Mouse (Mus musculus) embryonic fibroblast, embryonic 13.5 days (primary cell): ENCODE results near the gene Scrn1. TPM values are rescaled to one million over a fixed set of nuclear protein-coding genes. Genes with fewer than 3 reads are reported as not detected.
A peak's percentile ranks its signal among the peaks of the same experiment; 100 is the strongest.

Experiments used
- H3K27ac ChIP-seq: 2 replicates; pipeline ENCODE4 v1.5.1; 2012; ENCODE audit warnings: low read length, control low read depth, inconsistent platforms; ENCODE audit not compliant: insufficient read depth
- H3K4me1 ChIP-seq: 2 replicates; pipeline ENCODE4 v1.6.1; 2011; ENCODE audit warnings: low read length; ENCODE audit not compliant: control insufficient read depth, insufficient read depth
- H3K4me3 ChIP-seq: 2 replicates; pipeline ENCODE4 v1.5.1; 2011; ENCODE audit warnings: mild to moderate bottlenecking, control low read depth, low read length; ENCODE audit not compliant: insufficient read depth
- CTCF ChIP-seq: IDR thresholded peaks from 2 replicates; pipeline ENCODE4 v1.5.1; 2011; ENCODE audit warnings: mild to moderate bottlenecking, control low read depth, low read length, moderate library complexity, borderline replicate concordance; ENCODE audit not compliant: insufficient read depth
- POLR2A ChIP-seq: IDR thresholded peaks from 2 replicates; pipeline ENCODE4 v1.6.1; 2011; ENCODE audit warnings: low read depth, mild to moderate bottlenecking, control low read depth, low read length, moderate library complexity
- polyA plus RNA-seq: library from polyadenylated mRNA; stranded (reverse); fragments of >200 nt; gene quantifications from 2 replicates; pipeline ENCODE4 v1.2.4, GENCODE M21; 2011; ENCODE audit warnings: low read depth; ENCODE audit not compliant: missing spikeins, insufficient read length

Gene Scrn1
- 13.1 and 19.9 TPM in 2 replicates for polyA plus RNA-seq

GRCm38 (mm10) chr6:54565665-54566545 is at the start of gene Scrn1:
TSS of gene Scrn1 (minus strand) at chr6:54566489.
- Histone ChIP-seq H3K27ac (no peak within 1 kb of the TSS), H3K4me1 (peaks cover 2% of the 10 kb centered on the region), H3K4me3 (peak within 1 kb of the TSS; percentile 49)
- TF ChIP-seq POLR2A (no peak), CTCF (no peak)

- H3K4me1 ChIP-seq = no peaks in the 10 kb centered on the region
- no peak for TF ChIP-seq POLR2A
- TF ChIP-seq CTCF = no peak
- no peak overlapping the region for H3K4me3 ChIP-seq
- H3K27ac ChIP-seq = no peak overlapping the region
These were observed 40.0 kb upstream of the Scrn1 start for GRCm38 (mm10) chr6:54606241-54606640.

DNA sequence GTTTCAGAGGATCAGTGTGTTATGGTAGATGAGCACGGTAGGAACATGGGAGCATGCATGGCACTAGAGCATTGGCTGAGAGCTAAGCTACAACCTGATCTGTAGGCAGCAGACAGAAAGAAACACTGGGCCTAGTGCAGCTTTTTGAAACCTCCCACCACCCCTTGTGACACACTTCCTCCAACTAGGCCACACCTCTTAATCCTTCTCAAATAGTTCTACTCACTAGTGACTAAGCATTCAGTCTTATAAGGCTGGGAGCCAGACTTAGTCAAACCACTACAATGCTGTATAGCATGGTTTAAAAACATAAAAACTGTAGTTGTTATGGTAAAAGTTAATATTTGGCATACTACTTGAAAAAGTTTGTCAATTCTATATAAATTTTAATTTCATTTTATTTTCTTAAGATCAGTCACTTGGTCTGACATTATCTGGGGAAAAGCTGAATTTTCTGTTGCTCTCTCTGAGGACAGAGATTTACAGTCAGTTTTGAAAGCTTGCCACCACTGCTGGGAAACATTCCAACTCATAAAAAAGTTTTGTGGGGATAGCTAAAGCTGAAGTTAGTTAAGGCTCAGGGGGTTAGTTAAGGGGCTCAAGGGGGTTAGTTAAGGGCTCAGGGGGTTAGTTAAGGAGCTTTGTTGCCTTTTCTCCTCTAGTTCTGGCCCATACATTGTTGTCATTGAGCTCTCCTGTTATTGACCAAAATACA is 37.9 kb upstream of the Scrn1 start:
- Histone ChIP-seq H3K27ac (no peak overlapping the region), H3K4me1 (no peaks in the 10 kb centered on the region), H3K4me3 (no peak overlapping the region)
- TF ChIP-seq POLR2A (no peak), CTCF (no peak)

DNA sequence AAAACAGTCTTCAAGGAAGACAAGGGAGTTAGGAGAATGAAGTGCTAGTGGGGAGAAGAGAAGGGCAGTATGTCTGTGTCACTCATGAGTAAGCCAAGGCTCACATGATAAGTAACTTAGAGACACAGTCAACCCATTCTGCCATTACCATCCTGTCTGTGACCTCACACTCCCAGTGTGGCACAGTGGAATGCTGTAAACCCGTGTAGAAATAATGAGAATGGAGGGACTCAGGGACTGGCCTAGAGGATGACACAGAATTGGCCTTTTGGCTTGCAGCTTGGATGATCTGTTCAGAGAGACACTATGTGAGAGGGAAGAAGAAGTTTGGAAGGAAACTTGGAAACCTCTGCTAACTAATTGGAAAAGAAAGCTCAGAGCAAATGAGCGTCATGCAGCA is 36.6 kb upstream of the Scrn1 start:
- Histone ChIP-seq H3K4me3 (no peak overlapping the region), H3K4me1 (no peaks in the 10 kb centered on the region)
- TF ChIP-seq CTCF (no peak), POLR2A (no peak)

DNA sequence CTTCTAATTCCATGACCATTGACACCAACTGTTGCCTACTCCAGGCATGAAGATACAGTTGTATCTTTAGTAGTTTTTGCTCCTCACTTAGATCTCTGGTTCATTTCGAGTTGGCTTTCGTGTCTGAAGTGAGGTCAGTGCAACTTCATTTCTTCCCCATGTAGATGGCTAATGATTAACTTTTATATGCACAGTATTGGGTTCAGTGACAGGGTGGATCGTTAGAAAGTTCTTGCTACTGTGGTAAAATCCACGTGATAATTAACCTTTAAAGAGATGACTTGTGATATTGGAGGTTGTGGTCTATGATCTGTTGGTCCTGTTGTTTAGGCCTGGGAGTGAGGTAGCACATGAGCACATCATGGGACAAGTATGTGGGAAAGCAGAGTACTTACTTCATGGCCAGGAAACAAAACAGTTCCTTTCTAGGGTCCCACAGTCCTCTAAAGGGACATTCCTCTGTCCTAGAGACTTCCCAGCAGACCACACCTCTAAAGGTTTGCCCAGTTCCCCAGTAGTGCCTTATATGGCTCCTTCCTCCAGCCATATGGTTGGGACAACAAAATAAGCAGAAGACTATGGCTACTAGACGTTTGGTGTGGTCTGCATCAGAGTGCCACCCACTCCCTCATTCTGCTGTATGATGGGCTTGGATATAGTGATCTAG is 34.5 kb upstream of the Scrn1 start:
- H3K4me3 ChIP-seq = no peak overlapping the region
- H3K4me1 ChIP-seq = peaks cover 5% of the 10 kb centered on the region; the same call in 1 of the 2 replicates
- no peak for TF ChIP-seq POLR2A
- no peak for TF ChIP-seq CTCF

More for the DNA sequence above, 36.6 kb upstream of the Scrn1 start:
- no peak overlapping the region for H3K27ac ChIP-seq

DNA sequence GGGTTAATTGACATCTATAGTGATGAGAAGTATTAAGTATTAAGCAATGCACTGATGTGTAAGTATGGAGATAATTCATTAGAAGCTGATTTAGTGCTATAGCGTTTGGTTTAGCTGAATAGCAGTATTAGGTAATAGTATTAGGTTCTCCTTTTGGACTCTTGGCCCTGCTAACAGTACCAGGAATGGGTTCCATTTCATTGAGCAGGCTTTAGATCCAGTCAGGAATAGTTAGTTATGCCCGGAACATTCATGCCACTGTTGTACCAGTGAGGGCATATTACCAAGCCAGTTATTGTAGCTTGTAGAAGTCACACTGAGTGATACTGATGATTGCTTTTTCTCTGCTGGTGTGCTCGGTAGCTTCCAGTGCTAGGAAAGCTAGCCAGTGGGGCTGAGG is 31.4 kb upstream of the Scrn1 start:
- Histone ChIP-seq H3K4me1 (peaks cover 5% of the 10 kb centered on the region; the same call in 1 of the 2 replicates), H3K27ac (no peak overlapping the region), H3K4me3 (no peak overlapping the region)
- TF ChIP-seq CTCF = no peak
- TF ChIP-seq POLR2A = no peak

More for the DNA sequence above, 34.5 kb upstream of the Scrn1 start:
- H3K27ac ChIP-seq = no peak overlapping the region

DNA sequence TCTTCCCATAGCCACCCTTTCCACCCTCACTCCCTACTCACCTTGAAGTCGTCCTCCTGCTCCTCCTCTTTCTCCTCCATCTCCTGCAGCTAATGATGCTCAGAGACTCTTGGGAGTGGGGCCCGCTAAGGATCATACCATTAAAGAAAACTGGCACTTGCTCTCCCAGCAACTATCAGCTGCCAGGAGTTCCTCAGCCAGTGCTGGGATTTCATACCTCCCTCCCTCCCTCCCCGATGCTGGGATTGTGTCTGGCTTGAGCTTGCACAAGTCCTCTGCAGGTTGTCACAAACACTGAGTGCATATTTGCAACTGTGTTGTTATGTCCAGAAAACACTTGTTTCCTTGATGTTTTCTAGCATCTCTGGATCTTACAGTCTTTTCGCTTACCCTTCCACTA is 30.9 kb upstream of the Scrn1 start, which contains the start of gene Fkbp14:
TSS of gene Fkbp14 (minus strand) at position 101 of the 400 bp plus-strand sequence.
- peak within 1 kb of the TSS; percentile 86; the same call in 1 of the 2 replicates for H3K4me3 ChIP-seq
- no peak for TF ChIP-seq POLR2A
- H3K27ac ChIP-seq = no peak within 1 kb of the TSS
- H3K4me1 ChIP-seq = peaks cover 5% of the 10 kb centered on the region; the same call in 1 of the 2 replicates

DNA sequence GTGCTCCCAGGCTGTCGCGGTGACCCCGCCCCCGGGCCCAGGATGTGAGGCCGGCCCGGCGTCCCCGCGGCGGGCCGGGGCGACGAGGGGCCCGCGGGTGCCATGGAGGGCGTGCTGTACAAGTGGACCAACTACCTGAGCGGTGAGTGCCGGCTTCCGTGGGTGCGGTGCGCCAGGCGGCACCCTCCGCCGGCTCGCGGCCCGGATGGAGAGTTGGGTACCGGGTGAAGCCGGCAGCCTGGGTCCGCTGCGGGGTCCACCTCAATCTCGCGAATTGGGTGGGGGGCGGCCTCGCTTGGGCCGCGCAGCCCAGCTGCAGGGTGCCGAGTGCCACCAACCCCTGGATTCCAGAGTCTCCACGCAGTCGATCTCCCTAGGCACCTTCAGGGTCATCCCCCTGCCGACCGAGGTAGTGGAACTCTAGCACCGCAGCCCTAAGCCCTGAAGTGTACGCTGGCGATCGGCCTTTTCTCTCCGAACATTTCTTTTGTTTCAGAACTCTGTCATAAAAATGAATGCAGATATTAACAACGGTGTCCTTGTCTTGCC is 29.1 kb upstream of the Scrn1 start:
- Histone ChIP-seq H3K27ac (no peak overlapping the region), H3K4me1 (peaks cover 13% of the 10 kb centered on the region), H3K4me3 (peak overlapping the region; percentile 86)
- no peak for TF ChIP-seq POLR2A
- TF ChIP-seq CTCF = no peak

GRCm38 (mm10) chr6:54594469-54595329 is 28.4 kb upstream of the Scrn1 start, which contains the start of gene Plekha8:
TSS of gene Plekha8 (plus strand) at chr6:54595111.
- TF ChIP-seq POLR2A = peak; percentile 50
- no peak for TF ChIP-seq CTCF
- H3K27ac ChIP-seq = no peak within 1 kb of the TSS
- peaks cover 13% of the 10 kb centered on the region for H3K4me1 ChIP-seq
- peak within 1 kb of the TSS; percentile 86 for H3K4me3 ChIP-seq
